In the genomic region with DNA sequence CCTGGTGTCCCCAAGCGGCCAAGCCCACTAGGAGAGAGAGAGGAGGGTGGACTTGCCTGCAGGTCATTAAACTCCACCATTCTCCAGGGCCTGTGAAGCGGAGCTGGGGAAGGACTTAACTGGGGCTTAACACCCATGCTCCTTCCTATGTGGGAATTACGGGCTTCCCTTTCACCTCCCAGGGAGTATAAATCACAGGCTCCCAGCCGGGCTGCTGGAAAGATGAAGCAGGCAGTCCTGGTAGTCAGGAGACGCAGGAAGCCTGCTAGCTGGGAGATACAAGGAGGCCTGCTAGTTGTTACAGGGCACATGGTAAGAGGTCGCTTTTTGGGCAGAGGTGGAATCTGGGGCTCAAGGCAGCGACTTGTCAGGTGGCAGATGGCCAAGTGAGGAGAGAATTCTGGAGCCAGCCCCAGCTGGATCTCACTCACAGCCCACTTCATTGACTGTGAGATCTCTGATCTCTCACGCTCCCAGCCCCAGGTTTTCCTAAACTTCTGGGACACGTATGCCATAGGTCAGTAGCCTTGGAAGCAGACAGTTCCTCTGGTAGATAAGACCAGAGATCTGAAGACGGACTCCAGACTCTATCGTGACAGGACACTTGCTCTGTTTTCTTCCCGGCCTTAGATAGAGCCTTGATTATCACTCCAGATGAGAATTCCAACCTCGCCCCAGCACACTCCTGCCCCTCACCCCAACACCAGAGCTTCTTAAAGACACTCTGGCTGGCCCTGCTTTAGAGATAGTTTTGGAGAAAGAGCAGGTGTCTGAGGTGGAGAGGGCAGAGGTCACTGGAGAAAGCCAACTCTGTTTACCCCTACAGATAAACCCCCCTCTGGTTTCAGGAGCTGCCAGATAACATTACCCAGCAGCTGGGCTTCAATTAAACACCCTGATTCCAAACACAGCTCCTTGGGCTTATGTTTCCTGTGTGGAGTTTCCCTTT, we compare ENCODE assay signal across 9 mouse cellular contexts. TPM values are rescaled to one million over a fixed set of nuclear protein-coding genes. Genes with fewer than 3 reads are reported as not detected.
DNase-seq lines count a peak whose midpoint lies in the region; ATAC-seq and TF ChIP-seq lines count a peak whose summit lies in the region.
"Had no signal": no experiment of that assay in that cellular context is flagged by ENCODE, and none has a peak within 500 bp of the region (broad histone marks: within the 10 kb centered on the region; RNA-seq: fewer than 3 reads in every experiment).

No protein-coding gene starts in this region.

- H3K36me3 ChIP-seq in midbrain, embryonic 10.5 days, result no peaks in the 10 kb centered on the region
- H3K36me3 ChIP-seq in midbrain, postnatal 0 days (ENCODE audit: insufficient read depth, low read length), result no peaks in the 10 kb centered on the region
- no peaks in the 10 kb centered on the region for H3K36me3 ChIP-seq in heart, embryonic 11.5 days (ENCODE audit: control insufficient read depth, insufficient read depth, low read length)
- 0 out of 2 replicates have a peak, but pooled peaks cover 4% of the 10 kb centered on the region for H3K36me3 ChIP-seq in limb, embryonic 13.5 days

- no peak for DNase-seq in midbrain, embryonic 10.5 days (ENCODE audit: low spot score)
- DNase-seq in midbrain, postnatal 0 days (ENCODE audit: low spot score), result no peak
- DNase-seq in yolk sac, embryonic 10.5 days (ENCODE audit: low spot score), result peak; percentile 91
- DNase-seq in urinary bladder, postnatal 25 days (ENCODE audit: low spot score), result no peak
- DNase-seq: cerebellum, adult 8-10 months had no signal

- ATAC-seq in midbrain, postnatal 0 days (ENCODE audit: low FRiP score), result no peak
- peak; percentile 32; the same call in 1 of the 2 replicates for ATAC-seq in heart, embryonic 11.5 days (replicated peaks; ENCODE audit: insufficient number of reproducible peaks, low FRiP score, low TSS enrichment)
- ATAC-seq in limb, embryonic 13.5 days (ENCODE audit: low FRiP score, low read depth), result peak; percentile 30; the same call in 1 of the 2 replicates
- ATAC-seq in cerebellum, adult (ENCODE audit: insufficient number of reproducible peaks, low FRiP score, low TSS enrichment), result no peak

- no peak overlapping the region for H3K9ac ChIP-seq in midbrain, postnatal 0 days (replicated peaks; ENCODE audit: low read length, poor library complexity, severe bottlenecking)
- H3K9ac ChIP-seq in heart, embryonic 11.5 days (ENCODE audit: low read depth, low read length), result 0 out of 2 replicates have a peak overlapping the region, but pooled peaks have one; percentile 4
- H3K9ac ChIP-seq in limb, embryonic 13.5 days, result no peak overlapping the region

- 44% methylated on average over 13 of the region's 13 CpGs for WGBS in midbrain, embryonic 10.5 days
- WGBS in midbrain, postnatal 0 days, result 56% methylated on average over 13 of the region's 13 CpGs
- WGBS in heart, embryonic 11.5 days (ENCODE audit: insufficient replicate concordance), result 9% methylated on average over 13 of the region's 13 CpGs
- 17% methylated on average over 13 of the region's 13 CpGs for WGBS in limb, embryonic 13.5 days

- H3K4me3 ChIP-seq in midbrain, embryonic 10.5 days, result no peak overlapping the region
- no peak overlapping the region for H3K4me3 ChIP-seq in midbrain, postnatal 0 days (ENCODE audit: low read depth, low read length)
- H3K4me3 ChIP-seq in heart, embryonic 11.5 days (ENCODE audit: low read depth, low read length), result no peak overlapping the region
- no peak overlapping the region for H3K4me3 ChIP-seq in limb, embryonic 13.5 days
- H3K4me3 ChIP-seq: left cerebral cortex, adult 2 months had no signal

- no peaks in the 10 kb centered on the region for H3K27me3 ChIP-seq in midbrain, embryonic 10.5 days (ENCODE audit: low read depth, poor library complexity, severe bottlenecking)
- no peaks in the 10 kb centered on the region for H3K27me3 ChIP-seq in midbrain, postnatal 0 days (ENCODE audit: insufficient read depth, low read length)
- no peaks in the 10 kb centered on the region for H3K27me3 ChIP-seq in heart, embryonic 11.5 days (ENCODE audit: control insufficient read depth, insufficient read depth, low read length)
- no peaks in the 10 kb centered on the region; the same call in 1 of the 2 replicates for H3K27me3 ChIP-seq in limb, embryonic 13.5 days

- H3K9me3 ChIP-seq in midbrain, embryonic 10.5 days (replicated peaks), result no peaks in the 10 kb centered on the region
- H3K9me3 ChIP-seq in midbrain, postnatal 0 days (ENCODE audit: low read length), result no peaks in the 10 kb centered on the region
- H3K9me3 ChIP-seq in heart, embryonic 11.5 days (replicated peaks; ENCODE audit: control insufficient read depth, low read length), result no peaks in the 10 kb centered on the region
- H3K9me3 ChIP-seq in limb, embryonic 13.5 days, result no peaks in the 10 kb centered on the region

- H3K4me2 ChIP-seq in midbrain, postnatal 0 days (ENCODE audit: low read depth, low read length, poor library complexity, severe bottlenecking), result no peak overlapping the region
- peak overlapping the region; percentile 33 for H3K4me2 ChIP-seq in heart, embryonic 11.5 days
- H3K4me2 ChIP-seq in limb, embryonic 13.5 days (replicated peaks), result peak overlapping the region; percentile 16; the same call in 1 of the 2 replicates

- 0 out of 2 replicates have a peak overlapping the region, but pooled peaks have one; percentile 17 for H3K27ac ChIP-seq in midbrain, embryonic 10.5 days (replicated peaks)
- H3K27ac ChIP-seq in midbrain, postnatal 0 days (ENCODE audit: low read depth, low read length), result no peak overlapping the region
- H3K27ac ChIP-seq in heart, embryonic 11.5 days (ENCODE audit: low read depth, low read length), result peak overlapping the region; percentile 74
- H3K27ac ChIP-seq in limb, embryonic 13.5 days, result peak overlapping the region; percentile 58; the same call in 1 of the 2 replicates
- H3K27ac ChIP-seq: left cerebral cortex, adult 2 months had no signal

- no peak for TF ChIP-seq CTCF in midbrain, postnatal 0 days (IDR thresholded peaks at IDR 0.05)

- H3K4me1 ChIP-seq in midbrain, embryonic 10.5 days, result peaks cover 34% of the 10 kb centered on the region
- H3K4me1 ChIP-seq in midbrain, postnatal 0 days (ENCODE audit: insufficient read depth, low read length), result no peaks in the 10 kb centered on the region
- peaks cover 50% of the 10 kb centered on the region for H3K4me1 ChIP-seq in heart, embryonic 11.5 days (ENCODE audit: control insufficient read depth, insufficient read depth, low read length)
- peaks cover 47% of the 10 kb centered on the region for H3K4me1 ChIP-seq in limb, embryonic 13.5 days

RNA-seq across cellular contexts. Expression of a gene that starts 36.1 kb away (rescaled TPM):
- 1.7 TPM in 2 replicates for polyA plus RNA-seq in midbrain, embryonic 10.5 days (2016; fragmentation: Nextera tagmentation; extraction: Ambion mirVana)
- total RNA-seq in midbrain, postnatal 0 days (2014; rRNA removed), result 21.0 and 27.4 TPM in 2 replicates
- polyA plus RNA-seq in midbrain, postnatal 0 days (2015; fragmentation: Nextera tagmentation; extraction: Ambion mirVana), result 1.2 and 1.5 TPM in 2 replicates
- 6.9 and 10.1 TPM in 2 replicates for polyA plus RNA-seq in heart, embryonic 11.5 days (2014; fragmentation: Nextera tagmentation; extraction: Ambion mirVana)
- polyA plus RNA-seq in limb, embryonic 13.5 days (2015; fragmentation: Nextera tagmentation; extraction: Ambion mirVana), result 8.9 and 10.1 TPM in 2 replicates

Comparison
In these comparisons a context has a peak if more than half of its experiments do, and no peak if none do; other contexts are left out.
1. ATAC-seq: peak in heart, embryonic 11.5 days (single experiment) and limb, embryonic 13.5 days (single experiment); none in midbrain, postnatal 0 days (single experiment) and cerebellum, adult (single experiment).